Mouse (Mus musculus) liver, embryonic 16.5 days (tissue): ENCODE measurements at regions not wholly inside any gene's neighbourhood (a gene's known extent, or its start where the extent isn't known, plus 50 kb on each side); places are given as distances from the start of the nearest gene placed in this dataset.

ENCODE experiments used
- ATAC-seq: fragments of 200-750 bp; cut with Nextera tagmentation; 2 replicates; pipeline ENCODE4 v1.8.0; 2017; ENCODE audit warnings: low read depth, mild to moderate bottlenecking, moderate number of reproducible peaks, moderate library complexity
- H3K27ac ChIP-seq: fragments of 300-500 bp; sonication (generic); 2 replicates; pipeline ENCODE4 v1.5.1; 2014; ENCODE audit warnings: mild to moderate bottlenecking, low read length
- H3K27me3 ChIP-seq: fragments of 300-500 bp; sonication (generic); 2 replicates; pipeline ENCODE4 v1.6.1; 2014; ENCODE audit warnings: low read depth, low read length, mixed read lengths; ENCODE audit not compliant: control insufficient read depth, insufficient read depth
- H3K36me3 ChIP-seq: fragments of 300-500 bp; sonication (generic); 2 replicates; pipeline ENCODE4 v1.6.1; 2014; ENCODE audit warnings: mild to moderate bottlenecking; ENCODE audit not compliant: control insufficient read depth, insufficient read depth
- H3K4me1 ChIP-seq: fragments of 300-500 bp; sonication (generic); 2 replicates; pipeline ENCODE4 v1.6.1; 2014; ENCODE audit warnings: low read depth, low read length, mixed read lengths; ENCODE audit not compliant: control insufficient read depth
- H3K4me2 ChIP-seq: fragments of 300-500 bp; sonication (generic); 2 replicates; pipeline ENCODE4 v1.6.1; 2014; ENCODE audit warnings: low read depth, low read length, mixed read lengths
- H3K4me3 ChIP-seq: fragments of 300-500 bp; sonication (generic); 2 replicates; pipeline ENCODE4 v1.5.1; 2014; ENCODE audit warnings: low read depth, mild to moderate bottlenecking, low read length
- H3K9ac ChIP-seq: fragments of 300-500 bp; sonication (generic); 2 replicates; pipeline ENCODE4 v1.6.1; 2014; ENCODE audit warnings: low read depth, low read length
- H3K9me3 ChIP-seq: fragments of 300-500 bp; sonication (generic); replicated peaks from 2 replicates; pipeline ENCODE4 v1.6.1; 2016; ENCODE audit warnings: low read length; ENCODE audit not compliant: control insufficient read depth
- WGBS: fragments of 180-500 bp; shearing (Covaris S2); extraction: QIAGEN DNeasy Blood & Tissue Kit; methylation state at CpG from one replicate; pipeline ENCODE4 v1.1.7; 2014; ENCODE audit not compliant: insufficient replicate concordance; 5-methylcytosine and 5-hydroxymethylcytosine counted together

DNA sequence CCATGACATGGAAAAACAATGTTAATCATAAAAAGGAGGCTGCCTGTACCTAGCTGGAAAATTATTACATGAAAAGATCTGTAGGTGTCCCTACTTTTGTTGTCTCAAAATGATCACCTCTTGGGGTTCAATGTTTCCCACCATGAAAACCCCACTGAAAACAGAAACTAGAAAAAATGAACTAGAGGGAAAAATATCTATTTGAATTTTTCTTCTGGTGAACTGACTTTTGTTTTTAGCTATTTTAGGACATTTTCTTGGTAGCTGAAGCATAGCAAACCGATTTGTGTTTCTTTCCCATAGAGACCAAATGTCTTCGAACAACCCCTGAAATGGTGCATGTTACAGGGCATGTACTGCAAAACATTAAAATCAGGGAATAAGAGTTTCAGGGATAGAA is 518.2 kb upstream of the A1bg start:
- WGBS, result 53% methylated on average over 2 of the region's 2 CpGs
- no peaks in the 10 kb centered on the region for H3K36me3 ChIP-seq
- H3K27ac ChIP-seq, result no peak overlapping the region
- H3K9me3 ChIP-seq, result no peaks in the 10 kb centered on the region
- no peak overlapping the region for H3K4me2 ChIP-seq
- no peak for ATAC-seq
- H3K9ac ChIP-seq, result no peak overlapping the region
- no peaks in the 10 kb centered on the region for H3K4me1 ChIP-seq
- no peak overlapping the region for H3K4me3 ChIP-seq
- no peaks in the 10 kb centered on the region for H3K27me3 ChIP-seq

DNA sequence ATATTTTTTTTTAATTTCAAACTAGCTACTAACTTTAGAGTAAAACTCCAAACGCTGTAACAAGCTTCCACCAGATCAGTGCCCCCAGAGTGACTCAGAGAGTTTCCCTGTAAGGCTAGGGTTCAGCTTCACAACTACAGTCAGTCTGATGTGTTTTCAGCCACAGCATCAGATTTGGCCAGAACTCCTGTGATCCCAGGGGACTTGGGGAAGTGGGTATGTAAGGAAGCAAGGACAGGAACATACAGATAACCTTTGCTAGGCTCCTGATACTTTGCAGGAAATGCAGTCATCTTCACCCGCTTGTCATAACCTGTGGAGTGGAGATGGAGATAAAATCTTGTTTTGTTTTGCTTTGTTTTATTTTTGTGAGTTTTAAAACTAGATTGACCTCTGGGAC is 517.5 kb upstream of the A1bg start:
- 57% methylated on average over 2 of the region's 2 CpGs for WGBS
- H3K9me3 ChIP-seq, result no peaks in the 10 kb centered on the region
- no peak overlapping the region for H3K4me2 ChIP-seq
- no peaks in the 10 kb centered on the region for H3K4me1 ChIP-seq
- no peaks in the 10 kb centered on the region for H3K36me3 ChIP-seq
- no peak overlapping the region for H3K27ac ChIP-seq
- H3K27me3 ChIP-seq, result no peaks in the 10 kb centered on the region
- ATAC-seq, result no peak
- no peak overlapping the region for H3K4me3 ChIP-seq
- no peak overlapping the region for H3K9ac ChIP-seq

- Histone ChIP-seq H3K27me3 (no peaks in the 10 kb centered on the region), H3K9me3 (no peaks in the 10 kb centered on the region), H3K4me2 (no peak overlapping the region), H3K27ac (no peak overlapping the region), H3K36me3 (no peaks in the 10 kb centered on the region), H3K9ac (no peak overlapping the region), H3K4me3 (no peak overlapping the region), H3K4me1 (no peaks in the 10 kb centered on the region)
- WGBS, result 71% methylated on average over 2 of the region's 2 CpGs
- no peak for ATAC-seq
Observed at GRCm38 (mm10) chr15:61439623-61440170, 516.9 kb upstream of the A1bg start.

DNA sequence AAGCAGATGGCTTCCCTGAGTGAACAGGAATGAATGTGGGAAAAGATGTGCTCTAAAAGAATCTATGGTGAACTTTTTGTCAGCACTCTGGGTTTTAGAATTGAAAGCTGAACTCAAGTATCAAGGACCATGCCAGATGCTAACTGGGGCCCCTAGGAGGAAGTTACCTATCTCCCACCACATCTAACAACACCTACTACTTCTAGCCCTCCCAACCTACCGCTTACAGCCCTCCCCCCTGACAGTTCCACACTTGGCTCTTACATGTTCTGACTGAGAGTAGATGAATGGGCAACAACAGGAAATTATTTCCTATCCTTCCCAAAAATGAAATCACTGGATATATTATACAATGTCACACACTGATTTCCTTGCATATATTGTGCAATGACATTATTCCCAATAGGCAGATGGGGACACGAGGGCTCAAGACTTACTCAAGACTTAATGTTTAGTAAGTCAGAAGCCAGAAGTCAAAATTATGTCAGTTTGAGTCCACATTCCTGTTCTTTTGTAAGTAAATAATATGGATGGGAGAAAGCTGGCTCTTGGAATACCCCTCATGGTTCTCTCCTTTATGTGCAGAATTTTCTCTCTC is 506.1 kb upstream of the A1bg start:
- Histone ChIP-seq H3K4me3 (no peak overlapping the region), H3K9ac (no peak overlapping the region)
- WGBS, result 40% methylated on average over 2 of the region's 2 CpGs

DNA sequence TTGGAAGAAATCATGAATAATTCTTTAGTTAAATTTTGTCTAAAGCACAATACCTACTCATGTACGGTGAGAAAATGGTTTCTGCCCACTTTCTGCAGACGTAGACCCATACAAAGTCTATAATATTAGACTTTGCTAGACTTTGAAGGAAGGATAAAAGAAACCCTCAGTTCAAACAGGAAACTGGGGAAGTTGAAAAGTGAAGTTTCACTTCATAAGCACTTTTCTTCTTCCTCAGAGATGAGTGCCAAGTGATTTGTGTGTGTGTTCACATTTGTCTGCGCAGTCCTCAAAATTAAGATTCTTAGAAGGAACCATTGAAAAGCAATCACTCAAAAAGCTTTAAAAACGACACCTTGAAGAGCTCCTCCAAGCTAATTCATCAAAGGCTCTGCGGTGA is 500.2 kb upstream of the A1bg start:
- H3K4me3 ChIP-seq, result no peak overlapping the region
- no peak overlapping the region for H3K4me2 ChIP-seq
- ATAC-seq, result no peak
- no peaks in the 10 kb centered on the region for H3K36me3 ChIP-seq
- WGBS, result 55% methylated on average over 5 of the region's 5 CpGs
- no peaks in the 10 kb centered on the region for H3K4me1 ChIP-seq
- no peaks in the 10 kb centered on the region for H3K27me3 ChIP-seq
- H3K9me3 ChIP-seq, result no peaks in the 10 kb centered on the region
- H3K27ac ChIP-seq, result no peak overlapping the region
- no peak overlapping the region for H3K9ac ChIP-seq

More for the DNA sequence above, 506.1 kb upstream of the A1bg start:
- Histone ChIP-seq H3K9me3 (no peaks in the 10 kb centered on the region), H3K36me3 (no peaks in the 10 kb centered on the region), H3K27me3 (no peaks in the 10 kb centered on the region), H3K4me1 (no peaks in the 10 kb centered on the region), H3K4me2 (no peak overlapping the region), H3K27ac (no peak overlapping the region)
- ATAC-seq, result no peak

DNA sequence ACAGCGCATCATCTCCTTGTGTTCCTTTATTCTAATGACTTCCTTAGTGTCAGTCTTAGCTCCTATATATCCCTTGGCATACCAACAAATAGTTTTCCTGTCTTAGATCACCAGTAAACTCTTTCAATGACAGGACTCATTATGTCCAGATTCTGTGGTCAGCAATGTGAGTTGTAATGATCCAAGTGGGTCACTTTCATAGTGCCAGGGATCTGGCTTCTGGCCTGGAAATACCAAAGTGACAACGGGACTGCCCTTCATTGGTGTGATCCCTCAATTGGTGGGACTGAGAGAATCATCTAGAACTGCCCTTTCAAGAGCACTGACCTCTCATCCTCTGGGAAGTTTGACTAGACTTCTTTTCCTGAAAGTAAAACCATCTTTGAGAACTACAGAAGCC is 494.7 kb upstream of the A1bg start:
- no peaks in the 10 kb centered on the region for H3K27me3 ChIP-seq

GRCm38 (mm10) chr15:61416841-61417240 is 494.0 kb upstream of the A1bg start:
- WGBS, result 58% methylated on average over 3 of the region's 3 CpGs
- Histone ChIP-seq H3K36me3 (no peaks in the 10 kb centered on the region), H3K9me3 (no peaks in the 10 kb centered on the region), H3K27me3 (no peaks in the 10 kb centered on the region), H3K4me3 (no peak overlapping the region), H3K27ac (no peak overlapping the region), H3K4me2 (no peak overlapping the region), H3K9ac (no peak overlapping the region), H3K4me1 (no peaks in the 10 kb centered on the region)
- no peak for ATAC-seq

More for the DNA sequence above, 494.7 kb upstream of the A1bg start:
- no peak overlapping the region for H3K9ac ChIP-seq
- H3K27ac ChIP-seq, result no peak overlapping the region
- H3K36me3 ChIP-seq, result no peaks in the 10 kb centered on the region
- H3K4me3 ChIP-seq, result no peak overlapping the region
- H3K4me1 ChIP-seq, result no peaks in the 10 kb centered on the region
- no peaks in the 10 kb centered on the region for H3K9me3 ChIP-seq
- WGBS, result 60% methylated on average over 2 of the region's 2 CpGs
- no peak for ATAC-seq
- H3K4me2 ChIP-seq, result no peak overlapping the region

- Histone ChIP-seq H3K27me3 (no peaks in the 10 kb centered on the region), H3K9ac (no peak overlapping the region), H3K4me2 (no peak overlapping the region), H3K4me1 (no peaks in the 10 kb centered on the region), H3K36me3 (no peaks in the 10 kb centered on the region), H3K4me3 (no peak overlapping the region), H3K27ac (no peak overlapping the region), H3K9me3 (no peaks in the 10 kb centered on the region)
- 27% methylated on average over 1 of the region's 1 CpGs for WGBS
- ATAC-seq, result no peak
Observed at GRCm38 (mm10) chr15:61415626-61416025, 492.8 kb upstream of the A1bg start.

GRCm38 (mm10) chr15:61411821-61412220 is 489.0 kb upstream of the A1bg start:
- Histone ChIP-seq H3K36me3 (no peaks in the 10 kb centered on the region), H3K4me2 (no peak overlapping the region), H3K4me1 (no peaks in the 10 kb centered on the region), H3K27ac (no peak overlapping the region), H3K9me3 (no peaks in the 10 kb centered on the region), H3K4me3 (no peak overlapping the region), H3K27me3 (no peaks in the 10 kb centered on the region), H3K9ac (no peak overlapping the region)
- no peak for ATAC-seq
- WGBS, result 63% methylated on average over 2 of the region's 2 CpGs
